Mouse (Mus musculus) lung, postnatal 0 days (tissue): ENCODE measurements around the gene Gm28635. TPM values are rescaled to one million over a fixed set of nuclear protein-coding genes. Genes with fewer than 3 reads are reported as not detected.
A peak's percentile ranks its signal among the peaks of the same experiment; 100 is the strongest.
"Not testable (repeated sequence)": the region's sequence is repeated elsewhere in the genome, so short reads cannot be mapped to it uniquely, and the experiment has no call there.

Experiments used
- ATAC-seq: fragments of 200-750 bp; cut with Nextera tagmentation; 2 replicates; pipeline ENCODE4 v1.8.0; 2017; ENCODE audit warnings: moderate library complexity
- DNase-seq: peaks from one replicate; pipeline ENCODE4 v3.0.0-alpha.2; 2016; ENCODE audit warnings: low spot score
- H3K27ac ChIP-seq: fragments of 300-500 bp; sonication (generic); 2 replicates; pipeline ENCODE4 v1.5.1; 2014; ENCODE audit warnings: antibody characterized with exemption, mild to moderate bottlenecking, low read length, mixed read lengths
- H3K27me3 ChIP-seq: fragments of 300-500 bp; sonication (generic); replicated peaks from 2 replicates; pipeline ENCODE4 v1.6.1; 2014; ENCODE audit warnings: low read length, mixed read lengths; ENCODE audit not compliant: insufficient read depth
- H3K36me3 ChIP-seq: fragments of 300-500 bp; sonication (generic); 2 replicates; pipeline ENCODE4 v1.6.1; 2014; ENCODE audit warnings: low read length, mixed read lengths; ENCODE audit not compliant: insufficient read depth
- H3K4me1 ChIP-seq: fragments of 300-500 bp; sonication (generic); 2 replicates; pipeline ENCODE4 v1.6.1; 2014; ENCODE audit warnings: antibody characterized with exemption, low read depth, low read length, mixed read lengths; ENCODE audit not compliant: insufficient read depth
- H3K4me2 ChIP-seq: fragments of 300-500 bp; sonication (generic); replicated peaks from 2 replicates; pipeline ENCODE4 v1.6.1; 2014; ENCODE audit warnings: low read depth, mild to moderate bottlenecking, low read length, moderate library complexity, mixed read lengths
- H3K4me3 ChIP-seq: fragments of 300-500 bp; sonication (generic); 2 replicates; pipeline ENCODE4 v1.5.1; 2014; ENCODE audit warnings: low read depth, low read length
- H3K9ac ChIP-seq: fragments of 300-500 bp; sonication (generic); replicated peaks from 2 replicates; pipeline ENCODE4 v1.6.1; 2014; ENCODE audit warnings: low read depth, mild to moderate bottlenecking
- H3K9me3 ChIP-seq: fragments of 300-500 bp; sonication (generic); 2 replicates; pipeline ENCODE4 v1.6.1; 2016; ENCODE audit warnings: low read length, mixed read lengths
- CTCF ChIP-seq: IDR thresholded peaks from 2 replicates; pipeline ENCODE4 v1.5.1; 2016; ENCODE audit warnings: antibody characterized with exemption, mild to moderate bottlenecking
- EP300 ChIP-seq: IDR thresholded peaks from 2 replicates; pipeline ENCODE4 v1.6.1; 2016; ENCODE audit warnings: antibody characterized with exemption, mild to moderate bottlenecking, control low read depth
- WGBS: fragments of 180-500 bp; shearing (Covaris S2); extraction: QIAGEN DNeasy Blood & Tissue Kit; methylation state at CpG from one replicate; pipeline ENCODE4 v1.1.7; 2014; 5-methylcytosine and 5-hydroxymethylcytosine counted together
- polyA plus RNA-seq: library from polyadenylated mRNA; unstranded; fragments of >200 nt; fragmentation: Nextera tagmentation; extraction: Ambion mirVana; gene quantifications from 2 replicates; pipeline ENCODE4 v1.2.1, GENCODE M21; 2015

The Gm28635 gene
- polyA plus RNA-seq, 1 experiment from 2014 or later: not detected

GRCm38 (mm10) chr2:84677270-84677967 lies 422 bp downstream of the Gm28635 start:
- no peak for TF ChIP-seq EP300
- TF ChIP-seq CTCF: peak; percentile 70
- H3K27me3 ChIP-seq: no peaks in the 10 kb centered on the region
- peak overlapping the region; percentile 54 for H3K4me3 ChIP-seq
- H3K4me1 ChIP-seq: no peaks in the 10 kb centered on the region
- ATAC-seq (peak; percentile 36), DNase-seq (peak; percentile 55)
- H3K27ac ChIP-seq: no peak overlapping the region
- WGBS: 8% methylated on average over 21 of the region's 22 CpGs
- H3K36me3 ChIP-seq: no peaks in the 10 kb centered on the region
- peak overlapping the region; percentile 75 for H3K4me2 ChIP-seq
- no peaks in the 10 kb centered on the region for H3K9me3 ChIP-seq
- H3K9ac ChIP-seq: peak overlapping the region; percentile 36; the same call in 1 of the 2 replicates

GRCm38 (mm10) chr2:84671535-84671934 lies 6.3 kb downstream of the Gm28635 start:
- not testable (repeated sequence) for H3K4me2 ChIP-seq, H3K9me3 ChIP-seq, H3K27ac ChIP-seq, H3K4me3 ChIP-seq, DNase-seq, H3K27me3 ChIP-seq, ATAC-seq, H3K9ac ChIP-seq, H3K36me3 ChIP-seq, H3K4me1 ChIP-seq
- WGBS: 68% methylated on average over 4 of the region's 5 CpGs

- peak; percentile 92 for ATAC-seq
- 1% methylated on average over 20 of the region's 20 CpGs for WGBS
- DNase-seq: peak; percentile 96
- no peaks in the 10 kb centered on the region for H3K4me1 ChIP-seq
- H3K4me3 ChIP-seq: peak within 1 kb of the TSS; percentile 90
- no peaks in the 10 kb centered on the region for H3K9me3 ChIP-seq
- no peaks in the 10 kb centered on the region for H3K36me3 ChIP-seq
- peak within 1 kb of the TSS; percentile 88 for H3K27ac ChIP-seq
- H3K27me3 ChIP-seq: no peaks in the 10 kb centered on the region
- H3K9ac ChIP-seq: peak within 1 kb of the TSS; percentile 74
- TF ChIP-seq CTCF (no peak), EP300 (peak; percentile 61)
- H3K4me2 ChIP-seq: peak within 1 kb of the TSS; percentile 64
Measured at GRCm38 (mm10) chr2:84670569-84670933, 7.3 kb downstream of the Gm28635 start, which contains the start of gene Selenoh. Gene Selenoh (minus strand): TSS chr2:84670770.

- Histone ChIP-seq H3K4me2 (peak overlapping the region; percentile 64), H3K9ac (peak overlapping the region; percentile 74), H3K36me3 (no peaks in the 10 kb centered on the region), H3K4me1 (no peaks in the 10 kb centered on the region), H3K4me3 (peak overlapping the region; percentile 90), H3K27ac (peak overlapping the region; percentile 88), H3K9me3 (no peaks in the 10 kb centered on the region), H3K27me3 (no peaks in the 10 kb centered on the region)
- no peak for TF ChIP-seq CTCF
- TF ChIP-seq EP300: no peak
- peak; percentile 74 for ATAC-seq
- under 1% methylated on average over 38 of the region's 39 CpGs for WGBS
- peak; percentile 72 for DNase-seq
Measured at GRCm38 (mm10) chr2:84669828-84670568, 7.8 kb downstream of the Gm28635 start.

- Histone ChIP-seq H3K9ac (no peak overlapping the region), H3K27ac (peak overlapping the region; percentile 32; the same call in 1 of the 2 replicates), H3K4me3 (no peak overlapping the region), H3K4me2 (no peak overlapping the region), H3K36me3 (no peaks in the 10 kb centered on the region), H3K9me3 (no peaks in the 10 kb centered on the region), H3K4me1 (no peaks in the 10 kb centered on the region), H3K27me3 (no peaks in the 10 kb centered on the region)
- TF ChIP-seq EP300 (no peak), CTCF (no peak)
- 26% methylated on average over 12 of the region's 12 CpGs for WGBS
- ATAC-seq (peak; percentile 43), DNase-seq (peak; percentile 61)
Measured at GRCm38 (mm10) chr2:84666081-84666480, 11.8 kb downstream of the Gm28635 start.

GRCm38 (mm10) chr2:84662866-84663265 lies 15.0 kb downstream of the Gm28635 start:
- Histone ChIP-seq H3K27ac (no peak overlapping the region), H3K4me1 (no peaks in the 10 kb centered on the region), H3K4me2 (no peak overlapping the region), H3K4me3 (no peak overlapping the region), H3K27me3 (no peaks in the 10 kb centered on the region), H3K36me3 (no peaks in the 10 kb centered on the region), H3K9ac (no peak overlapping the region), H3K9me3 (no peaks in the 10 kb centered on the region)
- ATAC-seq (0 out of 2 replicates have a peak, but pooled peaks have one; percentile 34), DNase-seq (peak; percentile 72)
- WGBS: 38% methylated on average over 2 of the region's 2 CpGs
- no peak for TF ChIP-seq EP300
- TF ChIP-seq CTCF: peak; percentile 70
